In the genomic region with DNA sequence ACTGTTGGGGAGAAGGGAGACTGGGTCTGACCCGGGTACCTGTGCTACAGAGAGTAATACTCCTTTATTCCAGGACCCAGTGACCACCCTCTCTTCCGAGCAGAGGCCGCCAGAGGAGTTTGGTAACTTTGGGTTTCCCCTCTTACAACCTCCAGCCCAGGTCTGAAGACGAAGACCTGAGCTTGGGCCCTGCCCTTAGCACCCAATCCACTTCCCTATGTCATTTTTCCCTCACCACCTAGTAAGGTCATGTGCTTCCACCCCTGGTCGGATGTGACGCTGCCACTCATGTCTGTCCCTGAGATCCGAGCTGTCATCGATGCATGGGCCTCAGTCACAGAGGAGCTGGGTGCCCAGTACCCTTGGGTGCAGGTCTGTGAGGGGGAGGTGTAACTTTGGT, we compare ENCODE assay signal across 8 mouse cellular contexts. TPM values are rescaled to one million over a fixed set of nuclear protein-coding genes. Genes with fewer than 3 reads are reported as not detected.
DNase-seq lines count a peak whose midpoint lies in the region; ATAC-seq and TF ChIP-seq lines count a peak whose summit lies in the region.

No protein-coding gene starts in this region.

- no peak for ATAC-seq in heart, embryonic 15.5 days (replicated peaks; ENCODE audit: insufficient number of reproducible peaks, insufficient read depth, low FRiP score, low read depth)
- ATAC-seq in heart, postnatal 0 days (ENCODE audit: insufficient read depth, low read depth), result no peak
- ATAC-seq in midbrain, embryonic 11.5 days (ENCODE audit: low FRiP score), result no peak; the same call in 1 of the 2 replicates

- peak overlapping the region; percentile 78 for H3K4me3 ChIP-seq in heart, embryonic 15.5 days
- H3K4me3 ChIP-seq in bone marrow, adult 2 months (replicated peaks; ENCODE audit: control insufficient read depth, low read depth, low read length), result peak overlapping the region; percentile 78
- H3K4me3 ChIP-seq in heart, postnatal 0 days (ENCODE audit: low read depth, low read length), result peak overlapping the region; percentile 76
- H3K4me3 ChIP-seq in midbrain, embryonic 11.5 days (ENCODE audit: low read depth, low read length), result peak overlapping the region; percentile 69

- peaks cover 44% of the 10 kb centered on the region for H3K4me1 ChIP-seq in heart, embryonic 15.5 days (replicated peaks)
- H3K4me1 ChIP-seq in bone marrow, adult 2 months (ENCODE audit: control insufficient read depth, insufficient read depth, low read length), result peaks cover 3% of the 10 kb centered on the region
- peaks cover 27% of the 10 kb centered on the region for H3K4me1 ChIP-seq in heart, postnatal 0 days (ENCODE audit: control insufficient read depth, insufficient read depth)
- H3K4me1 ChIP-seq in midbrain, embryonic 11.5 days (ENCODE audit: control insufficient read depth, insufficient read depth, low read length), result peaks cover 17% of the 10 kb centered on the region

- no peak for TF ChIP-seq POLR2A in bone marrow, adult 2 months (IDR thresholded peaks at IDR 0.05; ENCODE audit: borderline replicate concordance, control insufficient read depth, low read depth, low read length)

- H3K4me2 ChIP-seq in heart, embryonic 15.5 days, result peak overlapping the region; percentile 82
- peak overlapping the region; percentile 93 for H3K4me2 ChIP-seq in heart, postnatal 0 days (ENCODE audit: low read depth, low read length)
- H3K4me2 ChIP-seq in midbrain, embryonic 11.5 days, result peak overlapping the region; percentile 99

- no peaks in the 10 kb centered on the region for H3K27me3 ChIP-seq in heart, embryonic 15.5 days
- H3K27me3 ChIP-seq in heart, postnatal 0 days (ENCODE audit: control insufficient read depth, insufficient read depth, low read length), result no peaks in the 10 kb centered on the region
- no peaks in the 10 kb centered on the region for H3K27me3 ChIP-seq in midbrain, embryonic 11.5 days (ENCODE audit: control insufficient read depth, insufficient read depth, low read length)

- TF ChIP-seq CTCF in bone marrow, adult 2 months (IDR thresholded peaks at IDR 0.05; ENCODE audit: control insufficient read depth, insufficient read depth, low read length), result no peak
- TF ChIP-seq CTCF in heart, postnatal 0 days (IDR thresholded peaks at IDR 0.05; ENCODE audit: low read depth), result no peak

- DNase-seq in heart, adult 18-20 months, result no peak
- no peak for DNase-seq in heart, postnatal 0 days (ENCODE audit: low spot score)
- DNase-seq in midbrain, embryonic 11.5 days (ENCODE audit: low spot score, missing footprints), result peak; percentile 80
- no peak for DNase-seq in left cerebral cortex, adult 11 months (ENCODE audit: low spot score)
- DNase-seq in layer of hippocampus, adult 9-11 months, result no peak
- DNase-seq in T-cell, adult 2 months (ENCODE audit: low spot score), result no peak

- H3K36me3 ChIP-seq in heart, embryonic 15.5 days, result peaks cover 9% of the 10 kb centered on the region; the same call in 1 of the 2 replicates
- H3K36me3 ChIP-seq in heart, postnatal 0 days (replicated peaks; ENCODE audit: control insufficient read depth, insufficient read depth, low read length), result peaks cover 21% of the 10 kb centered on the region
- no peaks in the 10 kb centered on the region for H3K36me3 ChIP-seq in midbrain, embryonic 11.5 days (ENCODE audit: control insufficient read depth, insufficient read depth, low read length)

- peak overlapping the region; percentile 95 for H3K27ac ChIP-seq in heart, embryonic 15.5 days
- H3K27ac ChIP-seq in bone marrow, adult 2 months (ENCODE audit: control insufficient read depth, insufficient read depth, low read depth, low read length, poor library complexity), result no peak overlapping the region
- no peak overlapping the region; the same call in 1 of the 2 replicates for H3K27ac ChIP-seq in heart, postnatal 0 days (ENCODE audit: low read depth)
- H3K27ac ChIP-seq in midbrain, embryonic 11.5 days (ENCODE audit: low read depth, low read length), result no peak overlapping the region

- 65% methylated on average over 8 of the region's 8 CpGs for WGBS in heart, embryonic 15.5 days
- 46% methylated on average over 8 of the region's 8 CpGs for WGBS in bone marrow, adult 2 months
- WGBS in heart, postnatal 0 days, result 68% methylated on average over 8 of the region's 8 CpGs
- WGBS in midbrain, embryonic 11.5 days, result 77% methylated on average over 8 of the region's 8 CpGs

- H3K9me3 ChIP-seq in heart, embryonic 15.5 days (replicated peaks), result no peaks in the 10 kb centered on the region
- no peaks in the 10 kb centered on the region for H3K9me3 ChIP-seq in heart, postnatal 0 days (replicated peaks; ENCODE audit: control insufficient read depth, low read length)
- H3K9me3 ChIP-seq in midbrain, embryonic 11.5 days (ENCODE audit: control insufficient read depth, low read length), result no peaks in the 10 kb centered on the region

- H3K9ac ChIP-seq in heart, embryonic 15.5 days, result peak overlapping the region; percentile 81
- peak overlapping the region; percentile 37; the same call in 1 of the 2 replicates for H3K9ac ChIP-seq in heart, postnatal 0 days (replicated peaks; ENCODE audit: low read depth, low read length)
- H3K9ac ChIP-seq in midbrain, embryonic 11.5 days (ENCODE audit: low read length), result peak overlapping the region; percentile 70

- no peak for TF ChIP-seq EP300 in heart, postnatal 0 days (IDR thresholded peaks at IDR 0.05; ENCODE audit: low read depth)

RNA-seq across cellular contexts. Expression of a gene that starts 0.5 kb away (rescaled TPM):
- polyA plus RNA-seq in heart, embryonic 15.5 days (2015; fragmentation: Nextera tagmentation; extraction: Ambion mirVana), result 41.7 and 60.3 TPM in 2 replicates
- total RNA-seq in heart, adult 18-20 months (2021), result 10 to 100 TPM; 17.8 to 20.9 TPM
- 6.0 and 13.4 TPM in 2 replicates for polyA plus RNA-seq in bone marrow, adult 2 months (2011; ENCODE audit: insufficient read depth, insufficient read length, low replicate concordance, missing spikeins)
- 40.9 and 57.4 TPM in 2 replicates for total RNA-seq in heart, postnatal 0 days (2014; rRNA removed; ENCODE audit: low replicate concordance)
- polyA plus RNA-seq in heart, postnatal 0 days (2015; fragmentation: Nextera tagmentation; extraction: Ambion mirVana), result 33.4 and 37.1 TPM in 2 replicates
- 67.5 and 70.8 TPM in 2 replicates for polyA plus RNA-seq in midbrain, embryonic 11.5 days (2014; fragmentation: Nextera tagmentation; extraction: Ambion mirVana)

RNA-seq across cellular contexts. Expression of a gene that starts 1.4 kb away (rescaled TPM):
- 54.8 and 59.2 TPM in 2 replicates for polyA plus RNA-seq in heart, embryonic 15.5 days (2015; fragmentation: Nextera tagmentation; extraction: Ambion mirVana)
- 10 to 100 TPM; 50.8 to 55.4 TPM for total RNA-seq in heart, adult 18-20 months (2021)
- 12.3 and 26.9 TPM in 2 replicates for polyA plus RNA-seq in bone marrow, adult 2 months (2011; ENCODE audit: insufficient read depth, insufficient read length, low replicate concordance, missing spikeins)
- 95.0 and 96.8 TPM in 2 replicates for total RNA-seq in heart, postnatal 0 days (2014; rRNA removed; ENCODE audit: low replicate concordance)
- polyA plus RNA-seq in heart, postnatal 0 days (2015; fragmentation: Nextera tagmentation; extraction: Ambion mirVana), result 69.8 and 70.9 TPM in 2 replicates
- 19.5 and 19.7 TPM in 2 replicates for polyA plus RNA-seq in midbrain, embryonic 11.5 days (2014; fragmentation: Nextera tagmentation; extraction: Ambion mirVana)

RNA-seq across cellular contexts. Expression of a gene that starts 17.6 kb away (rescaled TPM):
- polyA plus RNA-seq in heart, embryonic 15.5 days (2015; fragmentation: Nextera tagmentation; extraction: Ambion mirVana), result 40.2 and 47.1 TPM in 2 replicates
- total RNA-seq in heart, adult 18-20 months (2021), result 10 to 100 TPM; 16.6 to 17.9 TPM
- polyA plus RNA-seq in bone marrow, adult 2 months (2011; ENCODE audit: insufficient read depth, insufficient read length, low replicate concordance, missing spikeins), result 6.2 and 28.8 TPM in 2 replicates
- total RNA-seq in heart, postnatal 0 days (2014; rRNA removed; ENCODE audit: low replicate concordance), result 48.5 and 73.7 TPM in 2 replicates
- 49.4 and 49.6 TPM in 2 replicates for polyA plus RNA-seq in heart, postnatal 0 days (2015; fragmentation: Nextera tagmentation; extraction: Ambion mirVana)
- polyA plus RNA-seq in midbrain, embryonic 11.5 days (2014; fragmentation: Nextera tagmentation; extraction: Ambion mirVana), result 71.1 and 73.5 TPM in 2 replicates

RNA-seq across cellular contexts. Expression of a gene that starts 25.5 kb away (rescaled TPM):
- polyA plus RNA-seq in heart, embryonic 15.5 days (2015; fragmentation: Nextera tagmentation; extraction: Ambion mirVana), result not detected in 2 replicates
- total RNA-seq in heart, adult 18-20 months (2021), result not detected
- polyA plus RNA-seq in bone marrow, adult 2 months (2011; ENCODE audit: insufficient read depth, insufficient read length, low replicate concordance, missing spikeins), result not detected in 2 replicates
- total RNA-seq in heart, postnatal 0 days (2014; rRNA removed; ENCODE audit: low replicate concordance), result not detected in 2 replicates
- polyA plus RNA-seq in heart, postnatal 0 days (2015; fragmentation: Nextera tagmentation; extraction: Ambion mirVana), result not detected in 2 replicates
- 0.72 and 1.8 TPM in 2 replicates for polyA plus RNA-seq in midbrain, embryonic 11.5 days (2014; fragmentation: Nextera tagmentation; extraction: Ambion mirVana)

RNA-seq across cellular contexts. Expression of a gene that starts 33.5 kb away (rescaled TPM):
- polyA plus RNA-seq in heart, embryonic 15.5 days (2015; fragmentation: Nextera tagmentation; extraction: Ambion mirVana), result 122 and 125 TPM in 2 replicates
- 10 to 100 TPM; 70.4 to 79.1 TPM for total RNA-seq in heart, adult 18-20 months (2021)
- 24.0 and 48.2 TPM in 2 replicates for polyA plus RNA-seq in bone marrow, adult 2 months (2011; ENCODE audit: insufficient read depth, insufficient read length, low replicate concordance, missing spikeins)
- total RNA-seq in heart, postnatal 0 days (2014; rRNA removed; ENCODE audit: low replicate concordance), result 81.6 and 121 TPM in 2 replicates
- polyA plus RNA-seq in heart, postnatal 0 days (2015; fragmentation: Nextera tagmentation; extraction: Ambion mirVana), result 161 and 165 TPM in 2 replicates
- 154 and 155 TPM in 2 replicates for polyA plus RNA-seq in midbrain, embryonic 11.5 days (2014; fragmentation: Nextera tagmentation; extraction: Ambion mirVana)
